In genomic region chr1:33271437-33272145, GRCm38 (mm10) we compare ENCODE assay signal across 9 mouse cellular contexts.
DNase-seq lines count a peak whose midpoint lies in the region; ATAC-seq and TF ChIP-seq lines count a peak whose summit lies in the region.
"Had no signal": no experiment of that assay in that cellular context is flagged by ENCODE, and none has a peak within 500 bp of the region (broad histone marks: within the 10 kb centered on the region; RNA-seq: fewer than 3 reads in every experiment).

No protein-coding gene starts in this region.

- H3K36me3 ChIP-seq in ES-Bruce4 (ENCODE audit: control insufficient read depth, insufficient read depth, low read length, poor library complexity, severe bottlenecking): no peaks in the 10 kb centered on the region
- H3K36me3 ChIP-seq in heart, embryonic 16.5 days (ENCODE audit: control insufficient read depth, insufficient read depth): no peaks in the 10 kb centered on the region
- H3K36me3 ChIP-seq: liver, embryonic 15.5 days had no signal

- no peaks in the 10 kb centered on the region for H3K27me3 ChIP-seq in ES-Bruce4 (ENCODE audit: control insufficient read depth, insufficient read depth, low read length, poor library complexity, severe bottlenecking)
- H3K27me3 ChIP-seq in heart, embryonic 16.5 days (ENCODE audit: control insufficient read depth, insufficient read depth, low read length): no peaks in the 10 kb centered on the region
- H3K27me3 ChIP-seq: liver, embryonic 15.5 days had no signal

- H3K27ac ChIP-seq in ES-Bruce4 (ENCODE audit: insufficient read depth, low read length): peak overlapping the region; percentile 56
- no peak overlapping the region for H3K27ac ChIP-seq in heart, embryonic 16.5 days (ENCODE audit: low read length)
- H3K27ac ChIP-seq: liver, embryonic 15.5 days had no signal

- peak; percentile 84 for DNase-seq in brain, embryonic 14.5 days (ENCODE audit: low read depth)
- peak; percentile 14 to 52 for DNase-seq in left cerebral cortex, adult 9 months (ENCODE audit: low spot score in 2 of 2)
- DNase-seq in right cerebral cortex, adult 2 months (ENCODE audit: low spot score in 2 of 2): peak; percentile 59 to 60
- DNase-seq in cerebellum, adult 11-12 months: no peak
- DNase-seq in adrenal gland, postnatal 36 days: no peak
- DNase-seq in urinary bladder, adult 18-20 months (ENCODE audit: low spot score in 2 of 2): no peak

- 48% methylated on average over 12 of the region's 12 CpGs for WGBS in heart, embryonic 16.5 days

- H3K9ac ChIP-seq in ES-Bruce4 (ENCODE audit: low read depth, poor library complexity, severe bottlenecking): no peak overlapping the region
- H3K9ac ChIP-seq in heart, embryonic 16.5 days (ENCODE audit: low read length): no peak overlapping the region
- H3K9ac ChIP-seq: liver, embryonic 15.5 days had no signal

- H3K4me3 ChIP-seq in ES-Bruce4 (ENCODE audit: low read depth, low read length): no peak overlapping the region
- H3K4me3 ChIP-seq in heart, embryonic 16.5 days (ENCODE audit: low read length): peak overlapping the region; percentile 25
- H3K4me3 ChIP-seq: liver, embryonic 15.5 days had no signal

- no peak for ATAC-seq in heart, embryonic 16.5 days (replicated peaks; ENCODE audit: extremely low read depth, insufficient read depth, low FRiP score)

- TF ChIP-seq POLR2A in ES-Bruce4 (IDR thresholded peaks at IDR 0.05; ENCODE audit: insufficient read depth, low read length): no peak
- no peak for TF ChIP-seq POLR2A in brain, embryonic 14.5 days (IDR thresholded peaks at IDR 0.05; ENCODE audit: borderline replicate concordance, extremely low read depth, insufficient read depth, insufficient read length, poor library complexity, severe bottlenecking)

- peak overlapping the region; percentile 46 for H3K4me2 ChIP-seq in heart, embryonic 16.5 days (ENCODE audit: low read depth, low read length)
- H3K4me2 ChIP-seq: liver, embryonic 15.5 days had no signal

- peaks cover 3% of the 10 kb centered on the region for H3K4me1 ChIP-seq in ES-Bruce4 (ENCODE audit: control insufficient read depth, insufficient read depth, low read length)
- H3K4me1 ChIP-seq in heart, embryonic 16.5 days (ENCODE audit: control insufficient read depth, insufficient read depth, low read length): no peaks in the 10 kb centered on the region
- H3K4me1 ChIP-seq: liver, embryonic 15.5 days had no signal

- H3K9me3 ChIP-seq in ES-Bruce4 (replicated peaks; ENCODE audit: control insufficient read depth, insufficient read depth, low read length, poor library complexity, severe bottlenecking): 0 out of 2 replicates have a peak, but pooled peaks cover under 1% of the 10 kb centered on the region
- no peaks in the 10 kb centered on the region for H3K9me3 ChIP-seq in heart, embryonic 16.5 days (replicated peaks; ENCODE audit: control insufficient read depth, low read length)
- H3K9me3 ChIP-seq: liver, embryonic 15.5 days had no signal

- TF ChIP-seq CTCF in ES-Bruce4 (IDR thresholded peaks at IDR 0.05; ENCODE audit: low read depth, low read length): no peak
- TF ChIP-seq CTCF in brain, embryonic 14.5 days (IDR thresholded peaks at IDR 0.05; ENCODE audit: borderline replicate concordance, extremely low read depth, insufficient read depth, insufficient read length): no peak

- no peak for TF ChIP-seq EP300 in ES-Bruce4 (IDR thresholded peaks at IDR 0.05; ENCODE audit: insufficient read depth, low read depth, low read length)

Comparison
In these comparisons a context has a peak if more than half of its experiments do, and no peak if none do; other contexts are left out.
1. DNase-seq: peak in brain, embryonic 14.5 days (single experiment), left cerebral cortex, adult 9 months (2 of 2) and right cerebral cortex, adult 2 months (2 of 2); none in cerebellum, adult 11-12 months (single experiment), adrenal gland, postnatal 36 days (0 of 2) and urinary bladder, adult 18-20 months (0 of 2).